Mouse (Mus musculus) stomach, postnatal 0 days (tissue): ENCODE data around the gene Eef2. TPM values are rescaled to one million over a fixed set of nuclear protein-coding genes. Genes with fewer than 3 reads are reported as not detected.

ENCODE experiments used
- ATAC-seq: fragments of 200-750 bp; cut with Nextera tagmentation; 2 replicates; pipeline ENCODE4 v1.8.0; 2017; ENCODE audit not compliant: low FRiP score, low TSS enrichment
- DNase-seq: peaks from one replicate; pipeline ENCODE4 v3.0.0-alpha.2; 2016; ENCODE audit warnings: low spot score
- H3K27ac ChIP-seq: fragments of 300-500 bp; sonication (generic); replicated peaks from 2 replicates; pipeline ENCODE4 v1.5.1; 2014; ENCODE audit warnings: mild to moderate bottlenecking, control low read depth
- H3K27me3 ChIP-seq: fragments of 300-500 bp; sonication (generic); 2 replicates; pipeline ENCODE4 v1.6.1; 2014; ENCODE audit warnings: low read length; ENCODE audit not compliant: control insufficient read depth, insufficient read depth
- H3K36me3 ChIP-seq: fragments of 300-500 bp; sonication (generic); 2 replicates; pipeline ENCODE4 v1.6.1; 2014; ENCODE audit warnings: low read length, mixed read lengths; ENCODE audit not compliant: control insufficient read depth, insufficient read depth
- H3K4me1 ChIP-seq: fragments of 300-500 bp; sonication (generic); replicated peaks from 2 replicates; pipeline ENCODE4 v1.6.1; 2014; ENCODE audit warnings: antibody characterized with exemption; ENCODE audit not compliant: control insufficient read depth, insufficient read depth
- H3K4me2 ChIP-seq: fragments of 300-500 bp; sonication (generic); replicated peaks from 2 replicates; pipeline ENCODE4 v1.6.1; 2014; ENCODE audit warnings: low read depth, mild to moderate bottlenecking, control low read depth, moderate library complexity
- H3K4me3 ChIP-seq: fragments of 300-500 bp; sonication (generic); 2 replicates; pipeline ENCODE4 v1.5.1; 2014; ENCODE audit warnings: low read depth, low read length, control low read depth
- H3K9ac ChIP-seq: fragments of 300-500 bp; sonication (generic); 2 replicates; pipeline ENCODE4 v1.6.1; 2014; ENCODE audit warnings: mild to moderate bottlenecking, low read length, control low read depth, mixed read lengths
- H3K9me3 ChIP-seq: fragments of 300-500 bp; sonication (generic); 2 replicates; pipeline ENCODE4 v1.6.1; 2016; ENCODE audit warnings: low read length; ENCODE audit not compliant: control insufficient read depth
- CTCF ChIP-seq: IDR thresholded peaks from 2 replicates; pipeline ENCODE4 v1.5.1; 2016; ENCODE audit warnings: antibody characterized with exemption, low read depth, mild to moderate bottlenecking, moderate library complexity
- EP300 ChIP-seq: optimal IDR thresholded peaks from 2 replicates; pipeline ENCODE3; 2016; ENCODE audit warnings: antibody characterized with exemption
- WGBS: fragments of 180-500 bp; shearing (Covaris S2); extraction: QIAGEN DNeasy Blood & Tissue Kit; methylation state at CpG from one replicate; pipeline ENCODE4 v1.1.7; 2014; 5-methylcytosine and 5-hydroxymethylcytosine counted together
- polyA plus RNA-seq: library from polyadenylated mRNA; unstranded; fragments of >200 nt; fragmentation: Nextera tagmentation; extraction: Ambion mirVana; gene quantifications from 2 replicates; pipeline ENCODE4 v1.2.1, GENCODE M21; 2015

Gene Eef2
- polyA plus RNA-seq, 1 experiment from 2014 or later, result 337 TPM

- H3K9ac ChIP-seq, result no peak overlapping the region
- no peak overlapping the region for H3K4me3 ChIP-seq
- 79% methylated on average over 18 of the region's 18 CpGs for WGBS
Measured at GRCm38 (mm10) chr10:81191342-81191982, 15.0 kb downstream of the Eef2 start.

GRCm38 (mm10) chr10:81192270-81192967 lies 16.0 kb downstream of the Eef2 start:
- DNase-seq (peak; percentile 83), ATAC-seq (peak; percentile 77)
- Histone ChIP-seq H3K27me3 (no peaks in the 10 kb centered on the region), H3K27ac (peak overlapping the region; percentile 95), H3K36me3 (peaks cover 4% of the 10 kb centered on the region; the same call in 1 of the 2 replicates), H3K4me1 (peaks cover 2% of the 10 kb centered on the region; the same call in 1 of the 2 replicates), H3K4me2 (peak overlapping the region; percentile 87), H3K9ac (peak overlapping the region; percentile 74), H3K4me3 (peak overlapping the region; percentile 51), H3K9me3 (no peaks in the 10 kb centered on the region)
- no peak; the same call in 1 of the 2 replicates for TF ChIP-seq CTCF
- TF ChIP-seq EP300, result no peak
- WGBS, result 2% methylated on average over 87 of the region's 93 CpGs

More at GRCm38 (mm10) chr10:81191342-81191982, 15.0 kb downstream of the Eef2 start:
- peaks cover 4% of the 10 kb centered on the region; the same call in 1 of the 2 replicates for H3K36me3 ChIP-seq
- H3K9me3 ChIP-seq, result no peaks in the 10 kb centered on the region
- ATAC-seq, result no peak
- H3K4me2 ChIP-seq, result no peak overlapping the region
- TF ChIP-seq EP300, result no peak
- no peak for TF ChIP-seq CTCF
- H3K4me1 ChIP-seq, result peaks cover 2% of the 10 kb centered on the region; the same call in 1 of the 2 replicates
- DNase-seq, result no peak
- peak overlapping the region; percentile 95; the same call in 1 of the 2 replicates for H3K27ac ChIP-seq
- no peaks in the 10 kb centered on the region for H3K27me3 ChIP-seq

- H3K4me2 ChIP-seq, result peak overlapping the region; percentile 87
- 5% methylated on average over 19 of the region's 19 CpGs for WGBS
- no peaks in the 10 kb centered on the region for H3K27me3 ChIP-seq
- H3K4me3 ChIP-seq, result peak overlapping the region; percentile 51
- ATAC-seq (peak; percentile 11), DNase-seq (peak; percentile 48)
- H3K27ac ChIP-seq, result peak overlapping the region; percentile 95
- no peak for TF ChIP-seq EP300
- TF ChIP-seq CTCF, result no peak
- H3K36me3 ChIP-seq, result peaks cover 4% of the 10 kb centered on the region; the same call in 1 of the 2 replicates
- H3K9ac ChIP-seq, result peak overlapping the region; percentile 74
- no peaks in the 10 kb centered on the region for H3K9me3 ChIP-seq
- peaks cover 2% of the 10 kb centered on the region; the same call in 1 of the 2 replicates for H3K4me1 ChIP-seq
Measured at GRCm38 (mm10) chr10:81192968-81193501, 16.6 kb downstream of the Eef2 start.

GRCm38 (mm10) chr10:81193991-81194774 lies 17.8 kb downstream of the Eef2 start:
- WGBS, result 12% methylated on average over 37 of the region's 37 CpGs
- ATAC-seq (peak; percentile 37; the same call in 1 of the 2 replicates), DNase-seq (peak; percentile 69)
- H3K9ac ChIP-seq, result peak overlapping the region; percentile 61
- TF ChIP-seq CTCF, result no peak
- TF ChIP-seq EP300, result no peak
- peak overlapping the region; percentile 24 for H3K4me3 ChIP-seq
- no peaks in the 10 kb centered on the region for H3K9me3 ChIP-seq
- H3K27me3 ChIP-seq, result no peaks in the 10 kb centered on the region
- H3K4me1 ChIP-seq, result peaks cover 2% of the 10 kb centered on the region; the same call in 1 of the 2 replicates
- peak overlapping the region; percentile 46 for H3K4me2 ChIP-seq
- peak overlapping the region; percentile 93 for H3K27ac ChIP-seq
- H3K36me3 ChIP-seq, result peaks cover 4% of the 10 kb centered on the region; the same call in 1 of the 2 replicates

GRCm38 (mm10) chr10:81195300-81195699 lies 18.9 kb downstream of the Eef2 start:
- H3K9ac ChIP-seq, result peak overlapping the region; percentile 61
- H3K4me3 ChIP-seq, result peak overlapping the region; percentile 24
- 65% methylated on average over 4 of the region's 4 CpGs for WGBS
- H3K4me2 ChIP-seq, result peak overlapping the region; percentile 46
- H3K36me3 ChIP-seq, result no peaks in the 10 kb centered on the region
- no peak for TF ChIP-seq EP300
- TF ChIP-seq CTCF, result no peak
- peak; percentile 13; the same call in 1 of the 2 replicates for ATAC-seq
- H3K27me3 ChIP-seq, result no peaks in the 10 kb centered on the region
- H3K4me1 ChIP-seq, result peaks cover 2% of the 10 kb centered on the region; the same call in 1 of the 2 replicates
- peak overlapping the region; percentile 93 for H3K27ac ChIP-seq
- no peaks in the 10 kb centered on the region for H3K9me3 ChIP-seq
- no peak for DNase-seq
